12 mouse cellular contexts compared by ENCODE assay signal in the genomic region with DNA sequence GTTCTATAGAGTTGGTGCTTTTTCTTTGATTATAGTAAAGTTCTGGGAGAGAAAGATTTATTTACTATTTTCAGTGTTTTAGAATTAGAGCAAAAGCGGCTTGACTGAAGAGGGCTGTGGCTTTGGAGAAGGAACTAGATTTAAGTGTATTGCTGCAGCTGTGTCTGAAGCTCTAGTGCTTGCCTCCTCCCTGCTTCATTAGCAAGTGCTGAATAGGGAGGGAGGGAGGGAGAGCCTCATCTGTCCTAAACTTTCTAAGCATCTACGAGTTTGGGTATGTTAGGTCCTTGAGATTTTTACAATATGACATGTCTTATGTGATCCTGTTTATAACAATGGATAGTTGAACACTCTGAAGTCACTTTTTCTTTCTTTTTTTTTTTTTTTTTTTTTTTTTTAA. TPM values are rescaled to one million over a fixed set of nuclear protein-coding genes. Genes with fewer than 3 reads are reported as not detected.
DNase-seq lines count a peak whose midpoint lies in the region; ATAC-seq and TF ChIP-seq lines count a peak whose summit lies in the region.
"Had no signal": no experiment of that assay in that cellular context is flagged by ENCODE, and none has a peak within 500 bp of the region (broad histone marks: within the 10 kb centered on the region; RNA-seq: fewer than 3 reads in every experiment).

No protein-coding gene starts in this region.

- ATAC-seq in hindbrain, embryonic 11.5 days (ENCODE audit: low FRiP score): no peak
- ATAC-seq in forebrain, postnatal 0 days: no peak
- ATAC-seq in midbrain, embryonic 15.5 days (replicated peaks): no peak

- WGBS in hindbrain, embryonic 10.5 days: 89% methylated on average over 2 of the region's 2 CpGs
- WGBS in hindbrain, embryonic 11.5 days: 87% methylated on average over 2 of the region's 2 CpGs
- 74% methylated on average over 2 of the region's 2 CpGs for WGBS in forebrain, postnatal 0 days
- WGBS in midbrain, embryonic 15.5 days: 84% methylated on average over 2 of the region's 2 CpGs

- H3K4me3 ChIP-seq in hindbrain, embryonic 10.5 days: peak overlapping the region; percentile 13; the same call in 1 of the 2 replicates
- H3K4me3 ChIP-seq in hindbrain, embryonic 11.5 days (ENCODE audit: low read depth, low read length): no peak overlapping the region
- H3K4me3 ChIP-seq in forebrain, postnatal 0 days (ENCODE audit: low read depth, low read length): no peak overlapping the region
- peak overlapping the region; percentile 17; the same call in 1 of the 2 replicates for H3K4me3 ChIP-seq in midbrain, embryonic 15.5 days
- no peak overlapping the region for H3K4me3 ChIP-seq in left cerebral cortex, adult 2 months
- H3K4me3 ChIP-seq: lung, embryonic 15.5 days had no signal

- intact Hi-C loops in left cerebral cortex, adult 2 months (cut with DNase I): no loop called here

- no peaks in the 10 kb centered on the region for H3K27me3 ChIP-seq in hindbrain, embryonic 10.5 days (ENCODE audit: insufficient read depth, poor library complexity, severe bottlenecking)
- H3K27me3 ChIP-seq in hindbrain, embryonic 11.5 days (ENCODE audit: control insufficient read depth, insufficient read depth, low read length): 0 out of 2 replicates have a peak, but pooled peaks cover 1% of the 10 kb centered on the region
- H3K27me3 ChIP-seq in forebrain, postnatal 0 days (ENCODE audit: insufficient read depth, low read length): no peaks in the 10 kb centered on the region
- no peaks in the 10 kb centered on the region for H3K27me3 ChIP-seq in midbrain, embryonic 15.5 days (replicated peaks)
- H3K27me3 ChIP-seq: lung, embryonic 15.5 days had no signal

- no peak overlapping the region for H3K4me2 ChIP-seq in hindbrain, embryonic 11.5 days (replicated peaks; ENCODE audit: low read depth, low read length)
- peak overlapping the region; percentile 76 for H3K4me2 ChIP-seq in forebrain, postnatal 0 days (ENCODE audit: low read depth)
- peak overlapping the region; percentile 77 for H3K4me2 ChIP-seq in midbrain, embryonic 15.5 days

- H3K36me3 ChIP-seq in hindbrain, embryonic 10.5 days: peaks cover 47% of the 10 kb centered on the region
- no peaks in the 10 kb centered on the region for H3K36me3 ChIP-seq in hindbrain, embryonic 11.5 days (ENCODE audit: control insufficient read depth, insufficient read depth, low read length)
- no peaks in the 10 kb centered on the region; the same call in 1 of the 2 replicates for H3K36me3 ChIP-seq in forebrain, postnatal 0 days (ENCODE audit: insufficient read depth)
- H3K36me3 ChIP-seq in midbrain, embryonic 15.5 days (replicated peaks): no peaks in the 10 kb centered on the region

- no peak for DNase-seq in hindbrain, embryonic 10.5 days (ENCODE audit: low spot score)
- DNase-seq in hindbrain, embryonic 11.5 days (ENCODE audit: low spot score): no peak
- peak; percentile 54 for DNase-seq in ZHBTc4 (ENCODE audit: low read depth, low spot score)
- no peak for DNase-seq in forebrain, postnatal 0 days
- no peak for DNase-seq in cerebellum, postnatal 10 days
- no peak for DNase-seq in left cerebral cortex, adult 2 months (ENCODE audit: extremely low spot score in 1 of 2, low spot score in 2 of 2)
- no peak for DNase-seq in spleen, adult 12 weeks (ENCODE audit: low spot score)
- DNase-seq: cerebellum, postnatal 14 days; kidney, adult 2 months had no signal

- H3K4me1 ChIP-seq in hindbrain, embryonic 10.5 days (replicated peaks): peaks cover 20% of the 10 kb centered on the region
- H3K4me1 ChIP-seq in hindbrain, embryonic 11.5 days (replicated peaks; ENCODE audit: control insufficient read depth, insufficient read depth, low read length): peaks cover 2% of the 10 kb centered on the region; the same call in 1 of the 2 replicates
- peaks cover 13% of the 10 kb centered on the region for H3K4me1 ChIP-seq in forebrain, postnatal 0 days (ENCODE audit: insufficient read depth)
- peaks cover 46% of the 10 kb centered on the region for H3K4me1 ChIP-seq in midbrain, embryonic 15.5 days

- H3K27ac ChIP-seq in hindbrain, embryonic 10.5 days: no peak overlapping the region
- H3K27ac ChIP-seq in hindbrain, embryonic 11.5 days (ENCODE audit: low read depth, low read length): no peak overlapping the region
- no peak overlapping the region for H3K27ac ChIP-seq in forebrain, postnatal 0 days (ENCODE audit: low read depth, low read length)
- H3K27ac ChIP-seq in midbrain, embryonic 15.5 days: no peak overlapping the region
- H3K27ac ChIP-seq in left cerebral cortex, adult 2 months: no peak overlapping the region
- H3K27ac ChIP-seq: lung, embryonic 15.5 days had no signal

- H3K9ac ChIP-seq in hindbrain, embryonic 11.5 days (ENCODE audit: low read depth, low read length): no peak overlapping the region
- H3K9ac ChIP-seq in forebrain, postnatal 0 days: no peak overlapping the region
- no peak overlapping the region for H3K9ac ChIP-seq in midbrain, embryonic 15.5 days
- H3K9ac ChIP-seq: lung, embryonic 15.5 days had no signal

- no peak for TF ChIP-seq CTCF in forebrain, postnatal 0 days (IDR thresholded peaks at IDR 0.05; ENCODE audit: low read depth)
- no peak for TF ChIP-seq CTCF in left cerebral cortex, adult 2 months (IDR thresholded peaks at IDR 0.05)

- H3K9me3 ChIP-seq in hindbrain, embryonic 10.5 days: no peaks in the 10 kb centered on the region
- no peaks in the 10 kb centered on the region for H3K9me3 ChIP-seq in hindbrain, embryonic 11.5 days (ENCODE audit: control insufficient read depth, low read length)
- no peaks in the 10 kb centered on the region for H3K9me3 ChIP-seq in forebrain, postnatal 0 days (ENCODE audit: low read length)
- no peaks in the 10 kb centered on the region for H3K9me3 ChIP-seq in midbrain, embryonic 15.5 days
- H3K9me3 ChIP-seq: lung, embryonic 15.5 days had no signal

RNA-seq across cellular contexts. Expression of a gene that starts 3.2 kb away (rescaled TPM):
- polyA plus RNA-seq in hindbrain, embryonic 10.5 days (2016; fragmentation: Nextera tagmentation; extraction: Ambion mirVana): 270 and 300 TPM in 2 replicates
- 232 and 254 TPM in 2 replicates for polyA plus RNA-seq in hindbrain, embryonic 11.5 days (2014; fragmentation: Nextera tagmentation; extraction: Ambion mirVana)
- 114 and 135 TPM in 2 replicates for total RNA-seq in forebrain, postnatal 0 days (2014; rRNA removed)
- 191 and 214 TPM in 2 replicates for polyA plus RNA-seq in forebrain, postnatal 0 days (2015; fragmentation: Nextera tagmentation; extraction: Ambion mirVana)
- polyA plus RNA-seq in midbrain, embryonic 15.5 days (2015; fragmentation: Nextera tagmentation; extraction: Ambion mirVana): 246 and 256 TPM in 2 replicates
- total RNA-seq in left cerebral cortex, adult 2 months (2021): 10 to 100 TPM; 83.8 TPM

RNA-seq across cellular contexts. Expression of a gene that starts 40.8 kb away (rescaled TPM):
- 63.3 and 68.7 TPM in 2 replicates for polyA plus RNA-seq in hindbrain, embryonic 10.5 days (2016; fragmentation: Nextera tagmentation; extraction: Ambion mirVana)
- 47.5 and 48.9 TPM in 2 replicates for polyA plus RNA-seq in hindbrain, embryonic 11.5 days (2014; fragmentation: Nextera tagmentation; extraction: Ambion mirVana)
- 37.7 and 51.7 TPM in 2 replicates for total RNA-seq in forebrain, postnatal 0 days (2014; rRNA removed)
- polyA plus RNA-seq in forebrain, postnatal 0 days (2015; fragmentation: Nextera tagmentation; extraction: Ambion mirVana): 34.8 and 43.9 TPM in 2 replicates
- 59.0 and 59.3 TPM in 2 replicates for polyA plus RNA-seq in midbrain, embryonic 15.5 days (2015; fragmentation: Nextera tagmentation; extraction: Ambion mirVana)
- total RNA-seq in left cerebral cortex, adult 2 months (2021): 10 to 100 TPM; 26.2 to 35.7 TPM

RNA-seq across cellular contexts. Expression of a gene that starts 50.4 kb away (rescaled TPM):
- polyA plus RNA-seq in hindbrain, embryonic 10.5 days (2016; fragmentation: Nextera tagmentation; extraction: Ambion mirVana): 68.7 and 75.7 TPM in 2 replicates
- 60.4 and 66.4 TPM in 2 replicates for polyA plus RNA-seq in hindbrain, embryonic 11.5 days (2014; fragmentation: Nextera tagmentation; extraction: Ambion mirVana)
- total RNA-seq in forebrain, postnatal 0 days (2014; rRNA removed): 55.2 and 63.1 TPM in 2 replicates
- 40.8 and 48.9 TPM in 2 replicates for polyA plus RNA-seq in forebrain, postnatal 0 days (2015; fragmentation: Nextera tagmentation; extraction: Ambion mirVana)
- 63.3 and 70.0 TPM in 2 replicates for polyA plus RNA-seq in midbrain, embryonic 15.5 days (2015; fragmentation: Nextera tagmentation; extraction: Ambion mirVana)
- total RNA-seq in left cerebral cortex, adult 2 months (2021): 10 to 100 TPM; 47.5 to 53.6 TPM

RNA-seq across cellular contexts. Expression of a gene that starts 53.8 kb away (rescaled TPM):
- polyA plus RNA-seq in hindbrain, embryonic 10.5 days (2016; fragmentation: Nextera tagmentation; extraction: Ambion mirVana): 75.1 and 80.4 TPM in 2 replicates
- 59.2 and 64.8 TPM in 2 replicates for polyA plus RNA-seq in hindbrain, embryonic 11.5 days (2014; fragmentation: Nextera tagmentation; extraction: Ambion mirVana)
- 65.6 and 68.5 TPM in 2 replicates for total RNA-seq in forebrain, postnatal 0 days (2014; rRNA removed)
- 56.0 and 64.0 TPM in 2 replicates for polyA plus RNA-seq in forebrain, postnatal 0 days (2015; fragmentation: Nextera tagmentation; extraction: Ambion mirVana)
- polyA plus RNA-seq in midbrain, embryonic 15.5 days (2015; fragmentation: Nextera tagmentation; extraction: Ambion mirVana): 71.5 and 74.9 TPM in 2 replicates
- total RNA-seq in left cerebral cortex, adult 2 months (2021): 10 to 100 TPM; 56.1 to 61.0 TPM

RNA-seq across cellular contexts. Expression of a gene that starts 58.7 kb away (rescaled TPM):
- 4.8 and 14.6 TPM in 2 replicates for polyA plus RNA-seq in hindbrain, embryonic 10.5 days (2016; fragmentation: Nextera tagmentation; extraction: Ambion mirVana)
- polyA plus RNA-seq in hindbrain, embryonic 11.5 days (2014; fragmentation: Nextera tagmentation; extraction: Ambion mirVana): 3.4 and 5.0 TPM in 2 replicates
- 2.6 and 4.2 TPM in 2 replicates for total RNA-seq in forebrain, postnatal 0 days (2014; rRNA removed)
- polyA plus RNA-seq in forebrain, postnatal 0 days (2015; fragmentation: Nextera tagmentation; extraction: Ambion mirVana): 2.4 and 2.9 TPM in 2 replicates
- 1.1 and 1.2 TPM in 2 replicates for polyA plus RNA-seq in midbrain, embryonic 15.5 days (2015; fragmentation: Nextera tagmentation; extraction: Ambion mirVana)
- total RNA-seq in left cerebral cortex, adult 2 months (2021): 1 to 10 TPM; 1.2 to 2.4 TPM
- total RNA-seq: heart, postnatal 25 days had no signal

Comparison
In these comparisons a context has a peak if more than half of its experiments do, and no peak if none do; other contexts are left out.
1. H3K4me3 ChIP-seq: peak in hindbrain, embryonic 10.5 days (single experiment) and midbrain, embryonic 15.5 days (single experiment); none in hindbrain, embryonic 11.5 days (single experiment), forebrain, postnatal 0 days (single experiment) and left cerebral cortex, adult 2 months (single experiment).